Mouse (Mus musculus): ENCODE results near the gene Leng8. TPM values are rescaled to one million over a fixed set of nuclear protein-coding genes. Genes with fewer than 3 reads are reported as not detected.

Leng8 gene
- polyA plus RNA-seq, 1 experiment from 2014 or later: 43.0 TPM

GRCm38 (mm10) chr7:4142796-4143445 lies 6.1 kb downstream of the Leng8 start:
- no peak overlapping the region for H3K27ac ChIP-seq (ENCODE audit: low read depth, low read length)
- H3K4me1 ChIP-seq (ENCODE audit: control insufficient read depth, insufficient read depth, low read length): peaks cover 4% of the 10 kb centered on the region
- 97% methylated on average over 10 of the region's 10 CpGs for WGBS
- ATAC-seq (no peak), DNase-seq (ENCODE audit: low spot score) (no peak)
- peaks cover 99% of the 10 kb centered on the region for H3K36me3 ChIP-seq (ENCODE audit: control insufficient read depth, insufficient read depth, low read length)
- H3K9ac ChIP-seq (ENCODE audit: low read length): no peak overlapping the region
- H3K4me2 ChIP-seq (ENCODE audit: low read length): no peak overlapping the region
- H3K27me3 ChIP-seq (replicated peaks; ENCODE audit: control insufficient read depth, insufficient read depth, low read length): no peaks in the 10 kb centered on the region
- no peak overlapping the region for H3K4me3 ChIP-seq (ENCODE audit: low read depth, low read length)
- no peaks in the 10 kb centered on the region for H3K9me3 ChIP-seq (replicated peaks; ENCODE audit: control insufficient read depth, low read length)

- H3K4me1 ChIP-seq (ENCODE audit: control insufficient read depth, insufficient read depth, low read length): peaks cover 3% of the 10 kb centered on the region; the same call in 1 of the 2 replicates
- H3K9ac ChIP-seq (ENCODE audit: low read length): no peak overlapping the region
- H3K9me3 ChIP-seq (replicated peaks; ENCODE audit: control insufficient read depth, low read length): no peaks in the 10 kb centered on the region
- no peak overlapping the region for H3K4me3 ChIP-seq (ENCODE audit: low read depth, low read length)
- peaks cover 100% of the 10 kb centered on the region for H3K36me3 ChIP-seq (ENCODE audit: control insufficient read depth, insufficient read depth, low read length)
- H3K4me2 ChIP-seq (ENCODE audit: low read length): no peak overlapping the region
- 95% methylated on average over 19 of the region's 19 CpGs for WGBS
- H3K27me3 ChIP-seq (replicated peaks; ENCODE audit: control insufficient read depth, insufficient read depth, low read length): no peaks in the 10 kb centered on the region
- DNase-seq (ENCODE audit: low spot score): no peak
- no peak for ATAC-seq
- no peak overlapping the region for H3K27ac ChIP-seq (ENCODE audit: low read depth, low read length)
Observed at GRCm38 (mm10) chr7:4143506-4143905, 6.7 kb downstream of the Leng8 start.

DNA sequence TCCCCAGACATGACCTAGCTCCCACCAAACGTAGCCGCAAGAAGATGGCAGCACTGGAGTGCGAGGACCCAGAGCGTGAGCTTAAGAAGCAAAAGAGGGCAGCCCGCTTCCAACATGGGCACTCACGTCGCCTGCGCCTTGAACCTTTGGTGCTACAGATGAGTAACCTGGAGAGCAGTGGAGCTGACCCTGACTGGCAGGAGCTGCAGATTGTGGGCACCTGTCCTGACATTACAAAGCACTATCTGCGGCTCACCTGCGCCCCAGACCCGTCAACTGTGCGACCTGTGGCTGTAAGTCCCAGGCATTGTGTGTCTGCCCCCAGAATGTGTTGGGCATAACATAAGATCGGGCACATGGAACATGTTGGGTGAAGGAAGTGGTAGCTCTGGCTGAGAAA lies 7.2 kb downstream of the Leng8 start:
- ATAC-seq (no peak), DNase-seq (ENCODE audit: low spot score) (no peak)
- H3K27ac ChIP-seq (ENCODE audit: low read depth, low read length): no peak overlapping the region
- no peaks in the 10 kb centered on the region for H3K27me3 ChIP-seq (replicated peaks; ENCODE audit: control insufficient read depth, insufficient read depth, low read length)
- peaks cover 4% of the 10 kb centered on the region; the same call in 1 of the 2 replicates for H3K4me1 ChIP-seq (ENCODE audit: control insufficient read depth, insufficient read depth, low read length)
- no peak overlapping the region for H3K4me2 ChIP-seq (ENCODE audit: low read length)
- H3K4me3 ChIP-seq (ENCODE audit: low read depth, low read length): no peak overlapping the region
- H3K36me3 ChIP-seq (ENCODE audit: control insufficient read depth, insufficient read depth, low read length): peaks cover 95% of the 10 kb centered on the region
- H3K9ac ChIP-seq (ENCODE audit: low read length): no peak overlapping the region
- no peaks in the 10 kb centered on the region for H3K9me3 ChIP-seq (replicated peaks; ENCODE audit: control insufficient read depth, low read length)
- 95% methylated on average over 13 of the region's 13 CpGs for WGBS

DNA sequence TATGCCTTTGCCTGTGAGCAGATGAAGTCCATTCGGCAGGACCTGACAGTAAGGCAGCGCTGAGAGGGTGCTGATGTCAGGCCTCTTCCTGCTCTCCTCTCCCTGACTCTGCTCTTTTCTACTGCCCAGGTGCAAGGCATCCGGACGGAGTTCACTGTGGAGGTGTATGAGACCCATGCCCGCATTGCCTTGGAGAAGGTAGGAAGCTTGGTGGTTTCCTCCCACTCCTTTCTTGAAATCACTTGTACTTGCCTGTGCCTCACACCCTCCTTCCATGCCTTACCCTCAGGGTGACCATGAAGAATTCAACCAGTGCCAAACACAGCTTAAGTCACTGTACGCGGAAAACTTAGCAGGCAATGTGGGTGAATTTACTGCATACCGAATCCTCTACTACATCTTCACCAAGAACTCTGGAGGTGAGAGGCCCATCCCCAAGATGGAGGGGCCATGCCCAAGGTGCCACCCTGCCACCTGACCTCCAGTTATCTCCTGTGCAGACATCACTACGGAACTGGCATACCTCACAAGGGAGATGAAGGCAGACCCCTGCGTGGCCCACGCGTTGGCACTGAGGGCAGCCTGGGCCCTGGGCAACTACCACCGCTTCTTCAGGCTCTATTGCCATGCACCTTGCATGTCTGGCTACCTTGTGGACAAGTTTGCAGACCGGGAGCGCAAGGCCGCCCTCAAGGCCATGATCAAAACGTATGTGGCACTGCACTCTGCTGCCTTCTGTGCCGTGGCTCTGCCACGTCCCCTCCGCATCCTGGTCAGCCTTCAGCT lies 8.1 kb downstream of the Leng8 start:
- H3K27me3 ChIP-seq (replicated peaks; ENCODE audit: control insufficient read depth, insufficient read depth, low read length): peaks cover under 1% of the 10 kb centered on the region; the same call in 1 of the 2 replicates
- peaks cover 86% of the 10 kb centered on the region for H3K36me3 ChIP-seq (ENCODE audit: control insufficient read depth, insufficient read depth, low read length)
- no peak overlapping the region for H3K4me2 ChIP-seq (ENCODE audit: low read length)
- peaks cover 4% of the 10 kb centered on the region; the same call in 1 of the 2 replicates for H3K4me1 ChIP-seq (ENCODE audit: control insufficient read depth, insufficient read depth, low read length)
- H3K4me3 ChIP-seq (ENCODE audit: low read depth, low read length): no peak overlapping the region
- no peak for ATAC-seq
- H3K27ac ChIP-seq (ENCODE audit: low read depth, low read length): no peak overlapping the region
- H3K9ac ChIP-seq (ENCODE audit: low read length): no peak overlapping the region
- no peaks in the 10 kb centered on the region for H3K9me3 ChIP-seq (replicated peaks; ENCODE audit: control insufficient read depth, low read length)
- 96% methylated on average over 20 of the region's 20 CpGs for WGBS
- DNase-seq (ENCODE audit: low spot score): no peak

DNA sequence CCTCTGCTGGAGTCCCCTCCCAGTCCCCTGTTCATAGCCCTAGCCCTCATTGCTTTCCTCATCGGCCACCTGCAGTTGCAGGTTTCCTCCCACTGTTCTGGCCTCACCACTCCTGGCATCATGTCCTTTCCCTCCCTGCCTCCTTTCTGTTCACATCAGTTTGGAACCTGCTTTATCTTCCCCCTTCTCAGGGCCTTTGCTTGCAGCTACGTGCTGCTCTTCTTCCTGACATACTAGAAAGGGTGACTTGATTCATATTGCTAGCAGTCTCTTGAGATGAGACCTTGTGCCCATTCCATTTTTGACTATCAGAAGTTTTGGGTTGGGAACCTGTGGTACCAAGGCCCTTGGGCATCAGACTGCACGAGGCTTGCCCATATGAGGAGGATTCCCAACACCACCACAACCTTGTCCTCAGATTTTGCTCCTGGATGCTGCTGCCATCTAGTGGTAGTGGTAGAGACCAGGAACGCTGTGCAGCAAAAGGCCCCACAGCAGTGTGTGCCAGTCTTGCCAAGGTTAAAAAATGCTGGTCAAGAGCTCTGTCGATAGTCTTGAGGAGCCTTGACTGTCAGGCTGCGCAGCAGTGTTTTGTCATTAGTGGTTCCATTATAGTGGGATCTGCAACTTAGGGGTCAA lies 8.8 kb downstream of the Leng8 start:
- Histone ChIP-seq H3K4me2 (ENCODE audit: low read length) (no peak overlapping the region), H3K9me3 (replicated peaks; ENCODE audit: control insufficient read depth, low read length) (no peaks in the 10 kb centered on the region), H3K4me3 (ENCODE audit: low read depth, low read length) (no peak overlapping the region), H3K27ac (ENCODE audit: low read depth, low read length) (no peak overlapping the region), H3K9ac (ENCODE audit: low read length) (no peak overlapping the region), H3K4me1 (ENCODE audit: control insufficient read depth, insufficient read depth, low read length) (peaks cover 10% of the 10 kb centered on the region; the same call in 1 of the 2 replicates), H3K27me3 (replicated peaks; ENCODE audit: control insufficient read depth, insufficient read depth, low read length) (peaks cover 6% of the 10 kb centered on the region; the same call in 1 of the 2 replicates), H3K36me3 (ENCODE audit: control insufficient read depth, insufficient read depth, low read length) (peaks cover 78% of the 10 kb centered on the region)
- ATAC-seq (no peak), DNase-seq (ENCODE audit: low spot score) (peak; percentile 57)
- WGBS: 71% methylated on average over 6 of the region's 6 CpGs

- peaks cover 10% of the 10 kb centered on the region; the same call in 1 of the 2 replicates for H3K4me1 ChIP-seq (ENCODE audit: control insufficient read depth, insufficient read depth, low read length)
- DNase-seq (ENCODE audit: low spot score): no peak
- no peaks in the 10 kb centered on the region for H3K9me3 ChIP-seq (replicated peaks; ENCODE audit: control insufficient read depth, low read length)
- H3K36me3 ChIP-seq (ENCODE audit: control insufficient read depth, insufficient read depth, low read length): peaks cover 70% of the 10 kb centered on the region
- H3K4me3 ChIP-seq (ENCODE audit: low read depth, low read length): no peak overlapping the region
- 95% methylated on average over 23 of the region's 23 CpGs for WGBS
- H3K27me3 ChIP-seq (replicated peaks; ENCODE audit: control insufficient read depth, insufficient read depth, low read length): peaks cover 14% of the 10 kb centered on the region
- H3K27ac ChIP-seq (ENCODE audit: low read depth, low read length): no peak overlapping the region
- no peak for ATAC-seq
- no peak overlapping the region for H3K9ac ChIP-seq (ENCODE audit: low read length)
- no peak overlapping the region for H3K4me2 ChIP-seq (ENCODE audit: low read length)
Observed at GRCm38 (mm10) chr7:4146241-4147180, 9.7 kb downstream of the Leng8 start.

DNA sequence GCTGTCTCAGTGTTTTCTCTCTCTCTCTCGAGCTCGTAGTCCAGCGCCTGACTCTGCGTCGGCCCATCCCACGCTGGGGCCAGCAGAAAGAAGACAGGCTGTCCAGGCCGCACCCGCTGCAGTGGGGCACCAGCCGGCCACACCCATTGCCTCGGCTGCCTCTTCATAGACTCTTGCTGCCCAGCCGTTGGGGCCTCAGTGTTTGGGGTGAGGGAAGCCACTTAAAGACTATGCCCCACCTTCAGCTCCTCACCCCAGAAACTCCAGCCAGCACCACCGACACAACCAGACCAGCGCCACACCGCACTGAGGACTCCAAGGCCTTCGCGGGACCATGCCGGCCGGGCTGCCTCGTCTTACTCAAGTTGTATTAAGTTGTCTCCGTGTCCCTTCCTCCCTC lies 10.5 kb downstream of the Leng8 start:
- DNase-seq (ENCODE audit: low spot score) (no peak), ATAC-seq (no peak)
- WGBS: 90% methylated on average over 20 of the region's 20 CpGs
- H3K4me3 ChIP-seq (ENCODE audit: low read depth, low read length): no peak overlapping the region
- H3K9ac ChIP-seq (ENCODE audit: low read length): no peak overlapping the region
- no peak overlapping the region for H3K27ac ChIP-seq (ENCODE audit: low read depth, low read length)
- H3K36me3 ChIP-seq (ENCODE audit: control insufficient read depth, insufficient read depth, low read length): peaks cover 61% of the 10 kb centered on the region
- H3K4me1 ChIP-seq (ENCODE audit: control insufficient read depth, insufficient read depth, low read length): peaks cover 10% of the 10 kb centered on the region; the same call in 1 of the 2 replicates
- no peak overlapping the region for H3K4me2 ChIP-seq (ENCODE audit: low read length)
- H3K9me3 ChIP-seq (replicated peaks; ENCODE audit: control insufficient read depth, low read length): no peaks in the 10 kb centered on the region
- H3K27me3 ChIP-seq (replicated peaks; ENCODE audit: control insufficient read depth, insufficient read depth, low read length): peaks cover 18% of the 10 kb centered on the region

DNA sequence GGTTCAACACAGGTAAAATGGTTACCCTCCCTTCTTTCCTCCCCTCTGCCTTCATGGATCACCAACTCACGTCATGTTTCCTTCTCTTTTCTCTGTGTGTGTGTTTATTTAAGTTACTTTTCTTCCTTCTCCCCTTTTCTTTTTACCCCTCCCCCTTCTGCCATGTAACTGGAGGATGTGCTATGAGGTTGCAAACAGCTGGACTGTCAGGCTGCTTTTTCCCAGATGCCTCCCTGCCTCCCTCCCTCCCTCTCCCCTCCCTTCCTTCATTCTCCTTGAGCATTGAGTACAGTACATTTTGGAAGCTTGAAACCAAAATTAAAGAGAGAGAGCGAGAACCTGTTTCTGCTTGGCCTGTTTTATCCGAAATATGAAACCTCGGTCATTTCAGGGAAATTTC lies 11.0 kb downstream of the Leng8 start:
- DNase-seq (ENCODE audit: low spot score): no peak
- H3K9ac ChIP-seq (ENCODE audit: low read length): no peak overlapping the region
- H3K4me3 ChIP-seq (ENCODE audit: low read depth, low read length): no peak overlapping the region
- H3K4me1 ChIP-seq (ENCODE audit: control insufficient read depth, insufficient read depth, low read length): peaks cover 10% of the 10 kb centered on the region; the same call in 1 of the 2 replicates
- peaks cover 18% of the 10 kb centered on the region for H3K27me3 ChIP-seq (replicated peaks; ENCODE audit: control insufficient read depth, insufficient read depth, low read length)
- H3K9me3 ChIP-seq (replicated peaks; ENCODE audit: control insufficient read depth, low read length): no peaks in the 10 kb centered on the region
- H3K4me2 ChIP-seq (ENCODE audit: low read length): no peak overlapping the region
- WGBS: 88% methylated on average over 4 of the region's 4 CpGs
- H3K36me3 ChIP-seq (ENCODE audit: control insufficient read depth, insufficient read depth, low read length): peaks cover 57% of the 10 kb centered on the region
- no peak overlapping the region for H3K27ac ChIP-seq (ENCODE audit: low read depth, low read length)
- no peak for ATAC-seq
